Mouse (Mus musculus): ENCODE data around the gene Ltc4s.

Gene Ltc4s

GRCm38 (mm10) chr11:50238324-50238723 lies at the start of gene Ltc4s:
TSS of gene Ltc4s (minus strand) at chr11:50238616.
- in situ Hi-C loops (cut with MboI), result no loop called here

DNA sequence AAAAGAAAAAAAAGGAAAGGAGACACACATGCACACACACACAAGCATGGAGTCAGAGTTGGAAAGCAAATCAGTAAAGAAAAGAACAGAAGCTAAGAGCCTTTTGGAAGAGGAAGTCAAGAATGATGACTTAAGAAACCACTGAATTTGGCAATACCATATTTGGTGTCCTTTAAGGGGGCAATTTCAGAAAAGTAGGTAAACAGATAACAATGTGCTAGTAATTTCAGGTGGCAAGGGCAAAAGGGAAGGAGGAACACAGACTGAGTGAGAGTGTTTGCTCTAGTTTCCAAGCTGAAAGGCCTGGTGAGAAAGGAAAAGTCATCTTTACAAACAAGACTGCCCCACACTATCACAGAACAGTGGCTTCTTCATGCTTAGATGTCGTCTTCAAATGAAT lies 48.0 kb upstream of the Ltc4s start:
- in situ Hi-C loops (cut with MboI), result loop anchor here (5.0 kb wide), 1 partner anchor 54 kb away; no protein-coding TSS in a partner anchor

- in situ Hi-C loops (cut with MboI), result loop anchor here (5.0 kb wide), 1 partner anchor 53 kb away; no protein-coding TSS in a partner anchor
Measured at GRCm38 (mm10) chr11:50285696-50286095, 47.3 kb upstream of the Ltc4s start.

DNA sequence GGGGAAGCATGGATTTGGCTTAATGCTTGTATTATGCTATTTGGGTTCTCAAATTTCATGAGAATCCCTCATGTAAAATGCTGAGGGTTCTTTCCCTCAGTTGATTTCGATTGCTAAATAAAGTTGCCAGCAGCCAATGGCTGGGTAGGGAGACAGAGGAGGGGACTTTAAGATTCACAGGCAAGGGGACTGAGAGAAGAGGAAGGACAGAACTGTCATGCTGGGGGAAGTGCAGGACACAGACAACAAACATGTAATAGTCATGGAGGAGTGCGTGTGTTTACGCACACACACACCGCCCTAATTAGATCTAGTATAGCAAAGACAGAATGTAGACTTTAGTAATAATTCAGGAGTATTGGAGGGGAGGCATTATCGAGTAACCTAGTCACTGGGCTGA lies 46.8 kb upstream of the Ltc4s start:
- in situ Hi-C loops (cut with MboI), result loop anchor here (5.0 kb wide), 1 partner anchor 53 kb away; no protein-coding TSS in a partner anchor

DNA sequence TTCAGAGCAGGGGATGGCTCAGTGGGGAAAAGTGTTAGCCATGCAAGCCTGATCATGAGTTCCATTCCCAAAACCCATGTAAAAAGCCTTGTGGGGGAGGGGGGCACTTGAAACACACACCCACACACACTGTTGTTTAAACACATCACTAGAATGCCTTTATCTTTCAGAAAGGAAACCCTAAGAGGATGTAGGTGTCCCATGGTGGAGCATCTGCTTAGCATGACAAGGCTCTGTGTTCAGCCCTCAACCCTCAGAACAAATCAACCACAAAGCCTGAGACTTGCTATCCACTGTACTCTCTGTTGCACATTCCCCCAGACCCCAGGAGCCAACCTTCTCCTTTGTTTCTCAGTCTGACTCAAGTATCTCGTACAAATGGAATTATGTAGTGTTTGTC lies 41.6 kb upstream of the Ltc4s start:
- in situ Hi-C loops (cut with MboI), result no loop called here

DNA sequence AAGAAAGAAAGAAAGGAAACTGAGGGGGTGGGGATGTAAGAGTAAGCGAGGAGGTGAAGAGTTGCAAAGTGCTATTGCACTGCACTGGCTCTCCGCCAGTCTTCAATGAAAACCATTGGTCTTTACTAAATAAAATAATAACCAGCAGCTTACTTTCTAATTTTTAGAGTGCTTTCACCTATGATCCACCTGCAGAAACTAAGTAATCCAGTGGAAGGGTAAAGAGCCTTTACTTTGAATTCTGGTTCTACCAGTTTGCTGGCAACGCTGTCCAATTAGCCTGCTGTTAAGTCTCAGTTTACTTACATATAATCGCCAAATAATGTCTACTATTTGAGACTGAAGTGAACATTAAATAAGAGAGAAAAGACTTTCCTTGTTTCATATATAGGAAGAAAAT lies 40.6 kb upstream of the Ltc4s start:
- in situ Hi-C loops (cut with MboI), result no loop called here

DNA sequence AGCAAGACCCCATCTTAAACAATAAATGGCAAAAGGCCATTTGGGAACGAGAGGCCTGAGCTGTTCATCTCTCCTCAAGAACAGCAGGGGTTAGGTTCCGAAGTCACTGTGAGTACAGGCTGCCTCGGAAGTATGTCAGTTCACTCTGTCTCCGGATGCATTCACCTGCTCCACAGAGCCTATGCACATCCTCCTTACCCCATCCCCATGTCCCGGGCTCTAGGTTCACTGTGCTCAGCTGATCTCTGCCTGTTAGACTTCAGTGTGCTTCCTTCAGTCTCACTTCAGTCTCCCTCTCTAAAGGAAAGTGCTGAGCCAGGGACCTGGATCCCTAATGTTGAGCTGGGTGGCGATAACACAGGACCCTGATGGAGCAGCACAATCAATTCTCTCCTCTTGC lies 39.3 kb upstream of the Ltc4s start:
- in situ Hi-C loops (cut with MboI), result no loop called here

DNA sequence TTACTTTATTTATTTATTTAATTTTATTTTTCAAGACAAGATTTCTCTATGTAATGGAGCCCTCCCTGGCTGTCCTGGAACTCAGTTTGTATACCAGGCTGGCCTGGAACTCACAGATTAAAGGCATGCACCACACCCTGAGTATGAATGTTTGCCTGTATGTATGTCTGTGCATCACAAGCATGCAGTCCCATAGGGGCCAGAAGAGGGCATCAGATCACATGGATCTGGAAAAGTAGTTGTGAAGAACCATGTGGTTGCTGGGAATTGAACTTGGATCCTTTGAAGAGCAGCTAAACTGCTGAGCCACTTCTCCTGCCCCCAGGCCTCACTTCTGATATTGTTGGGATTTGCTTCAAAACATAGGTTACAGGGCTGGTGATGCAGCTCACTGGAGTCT lies 38.6 kb upstream of the Ltc4s start:
- in situ Hi-C loops (cut with MboI), result no loop called here

- in situ Hi-C loops (cut with MboI), result no loop called here
Measured at GRCm38 (mm10) chr11:50275568-50276151, 37.2 kb upstream of the Ltc4s start.

GRCm38 (mm10) chr11:50275077-50275476 lies 36.7 kb upstream of the Ltc4s start:
- in situ Hi-C loops (cut with MboI), result no loop called here

DNA sequence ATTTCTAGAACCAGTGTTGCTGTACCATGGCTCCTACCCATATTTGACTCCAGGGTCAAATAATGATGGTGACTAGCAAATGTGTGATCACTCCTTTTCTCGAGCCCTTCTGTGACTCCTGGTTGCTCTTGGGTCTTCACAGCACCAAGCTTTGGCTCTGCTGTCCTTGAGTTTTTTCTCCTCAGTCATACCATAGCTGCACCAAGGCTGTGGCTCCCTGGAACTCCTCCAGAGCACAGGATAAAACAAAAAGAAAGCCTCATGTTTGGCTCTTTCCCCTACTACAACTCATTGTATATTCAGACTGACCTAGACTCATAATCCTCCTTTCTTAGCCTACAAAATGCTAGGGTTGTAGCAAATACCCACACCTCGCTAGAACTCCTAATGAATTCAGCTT lies 34.4 kb upstream of the Ltc4s start:
- in situ Hi-C loops (cut with MboI), result no loop called here

DNA sequence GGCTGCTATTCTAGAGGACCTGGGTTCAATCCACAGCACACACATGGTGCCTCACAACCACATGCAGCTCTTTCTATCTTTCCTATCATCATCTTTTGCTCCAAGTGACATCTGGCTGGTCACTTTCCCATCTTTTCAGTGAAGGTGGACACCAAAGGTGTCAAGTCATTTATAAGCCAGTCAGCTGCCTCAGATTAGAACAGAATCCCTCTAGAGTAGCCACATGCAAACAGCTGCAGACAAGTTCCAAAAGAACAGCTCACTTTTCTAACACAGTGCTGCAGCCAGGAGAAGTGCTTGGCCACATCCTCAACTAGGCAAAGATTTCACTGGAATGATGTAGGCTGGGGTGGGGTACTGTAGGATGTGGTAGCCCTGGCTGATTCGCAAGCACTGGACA lies 31.5 kb upstream of the Ltc4s start:
- in situ Hi-C loops (cut with MboI), result no loop called here

GRCm38 (mm10) chr11:50269163-50269562 lies 30.7 kb upstream of the Ltc4s start:
- in situ Hi-C loops (cut with MboI), result no loop called here

DNA sequence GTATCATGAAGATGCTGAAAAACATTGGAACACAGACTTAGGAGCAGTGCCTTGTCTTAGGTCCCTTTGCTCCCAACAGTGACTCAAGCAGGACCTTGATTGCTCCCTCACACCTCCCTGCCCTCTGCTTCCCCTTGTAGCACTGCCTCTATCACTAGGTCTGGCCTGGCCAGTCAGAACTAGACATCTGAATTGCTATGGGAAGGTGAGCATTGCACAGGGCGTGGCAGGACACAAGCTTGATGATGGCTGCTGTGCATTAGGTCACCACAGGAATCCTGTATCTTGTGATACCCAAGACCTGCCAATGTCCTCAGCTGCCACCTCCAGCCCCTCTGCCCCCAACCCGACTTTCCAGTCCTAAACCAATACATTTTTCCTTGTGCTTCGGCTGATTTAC lies 28.6 kb upstream of the Ltc4s start:
- in situ Hi-C loops (cut with MboI), result no loop called here

- in situ Hi-C loops (cut with MboI), result no loop called here
Measured at GRCm38 (mm10) chr11:50265931-50266330, 27.5 kb upstream of the Ltc4s start.

GRCm38 (mm10) chr11:50263198-50263597 lies 24.8 kb upstream of the Ltc4s start:
- in situ Hi-C loops (cut with MboI), result no loop called here

DNA sequence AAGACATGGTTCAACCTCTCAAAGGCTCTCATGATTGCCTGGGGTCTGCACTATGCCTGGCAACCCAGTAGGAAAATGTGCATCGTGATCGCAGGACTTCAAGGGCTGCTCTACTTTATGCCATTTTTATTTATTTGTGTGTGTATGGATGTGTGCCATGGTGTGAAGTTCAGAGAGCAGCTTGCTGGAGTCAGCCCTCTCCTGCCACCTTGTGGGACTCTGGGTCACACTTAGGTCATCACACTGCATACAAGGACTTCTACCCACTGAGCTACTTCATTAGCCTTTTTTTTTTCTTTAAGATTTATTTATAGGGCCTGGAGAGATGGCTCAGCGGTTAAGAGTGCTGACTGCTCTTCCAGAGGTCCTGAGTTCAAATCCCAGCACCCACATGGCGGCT lies 23.6 kb upstream of the Ltc4s start:
- in situ Hi-C loops (cut with MboI), result no loop called here

DNA sequence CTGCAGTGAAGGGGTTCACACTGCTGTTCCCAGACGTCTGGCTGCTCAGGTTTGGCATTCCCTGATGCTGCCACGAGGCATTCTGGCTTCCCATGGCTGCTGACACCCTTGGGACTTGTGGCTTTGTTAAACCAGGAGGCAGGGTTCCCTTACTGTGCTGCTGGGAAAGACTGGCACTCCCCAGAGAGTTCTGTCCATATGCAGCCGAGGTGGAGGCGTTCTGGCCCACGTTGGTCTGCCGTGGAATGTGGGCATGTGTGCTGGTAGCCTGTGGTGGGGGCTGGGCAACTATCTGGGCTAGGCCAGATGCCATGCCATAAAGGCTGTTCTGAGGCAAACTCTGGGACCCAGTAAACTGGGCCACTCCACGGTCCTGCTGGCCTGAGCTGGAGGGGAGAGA lies 19.9 kb upstream of the Ltc4s start:
- in situ Hi-C loops (cut with MboI), result no loop called here

GRCm38 (mm10) chr11:50256615-50257014 lies 18.2 kb upstream of the Ltc4s start:
- in situ Hi-C loops (cut with MboI), result no loop called here

DNA sequence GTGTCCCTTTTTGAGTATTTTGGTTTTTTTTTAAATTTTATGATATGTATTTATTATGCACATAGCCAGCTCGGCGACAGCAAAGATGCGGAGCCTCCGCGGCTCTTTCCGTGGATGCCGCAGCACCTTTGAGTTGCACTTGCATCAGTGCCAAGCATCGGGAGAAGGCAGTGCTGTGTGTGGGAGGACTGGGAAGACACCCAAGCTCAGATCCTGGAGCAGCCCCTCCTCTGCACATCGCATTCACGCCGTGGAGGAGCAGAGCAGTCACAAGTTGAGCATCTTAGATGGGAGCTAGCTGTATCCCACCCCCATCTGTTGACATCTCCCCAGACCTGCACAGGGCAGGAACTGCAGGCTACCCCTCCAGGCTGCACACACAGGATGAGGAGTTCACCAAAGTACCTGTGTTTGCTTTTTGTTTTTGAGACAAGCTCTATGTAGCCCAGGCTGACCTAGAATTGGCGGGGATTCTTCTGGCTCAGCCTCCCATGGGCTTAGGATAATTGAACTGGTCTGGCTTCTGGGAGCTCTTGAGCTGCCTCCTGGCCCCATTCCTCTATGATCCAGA lies 15.7 kb upstream of the Ltc4s start:
- in situ Hi-C loops (cut with MboI), result no loop called here

GRCm38 (mm10) chr11:50253393-50253792 lies 15.0 kb upstream of the Ltc4s start:
- in situ Hi-C loops (cut with MboI), result no loop called here

DNA sequence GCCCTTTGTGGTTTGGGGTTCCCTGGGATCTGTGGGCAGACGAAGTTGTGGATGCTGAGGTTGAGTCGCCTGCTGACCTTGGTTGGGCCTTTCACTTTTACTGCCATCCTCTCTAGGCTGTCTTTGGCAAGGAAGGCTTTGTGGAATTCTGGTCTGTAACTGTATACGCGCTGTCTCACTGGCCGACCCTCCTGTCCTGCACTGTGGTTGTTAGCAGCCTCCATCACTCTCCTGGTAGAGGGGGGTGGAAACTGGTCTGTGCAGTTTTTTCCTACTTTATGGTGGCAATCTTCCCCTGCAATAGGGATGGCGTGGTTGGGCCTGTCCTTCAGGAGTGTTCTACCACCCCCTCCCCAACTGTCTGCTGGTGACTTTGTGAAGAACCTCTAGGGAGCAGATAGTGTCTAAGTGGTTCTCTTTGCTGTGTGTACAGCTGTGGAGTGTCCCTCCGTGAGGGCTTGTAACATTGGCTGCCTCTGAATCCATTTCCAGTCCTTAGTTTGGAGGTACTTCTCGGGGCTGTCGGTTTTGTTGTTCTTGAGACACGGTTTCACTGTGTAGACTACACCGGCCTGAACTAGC lies 14.4 kb upstream of the Ltc4s start:
- in situ Hi-C loops (cut with MboI), result no loop called here

- in situ Hi-C loops (cut with MboI), result no loop called here
Measured at GRCm38 (mm10) chr11:50252166-50252565, 13.8 kb upstream of the Ltc4s start.
